Mouse (Mus musculus) brain, embryonic 18.5 days (tissue): Measurements from ENCODE around the gene Sost.
A peak's percentile ranks its signal among the peaks of the same experiment; 100 is the strongest.

Experiments used
- DNase-seq: peaks from one replicate; pipeline ENCODE4 v3.0.0-alpha.2; 2012; ENCODE audit warnings: low read depth, low spot score

Gene Sost

GRCm38 (mm10) chr11:101950021-101950420, 16.8 kb downstream of the Sost start:
- DNase-seq: no peak

DNA sequence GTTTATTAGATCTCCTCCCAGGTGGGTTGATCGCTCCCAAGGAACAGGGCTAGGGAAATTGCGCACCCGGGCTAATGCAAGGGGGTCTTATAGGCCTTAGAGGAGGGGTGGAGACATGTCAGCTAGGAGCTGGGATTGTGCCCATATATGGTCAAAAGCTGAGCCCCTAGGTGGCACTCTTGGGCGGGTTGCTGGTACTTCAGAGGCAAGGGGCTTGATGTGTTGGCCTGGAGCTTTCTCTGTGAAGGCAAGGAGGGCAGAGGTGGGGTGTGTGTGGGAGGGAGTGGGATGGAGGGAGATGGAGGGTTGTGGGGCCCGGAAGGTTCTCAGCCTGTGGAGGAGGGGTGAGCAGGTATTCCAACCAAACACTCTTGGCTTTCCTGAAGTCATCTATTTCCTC, 20.3 kb downstream of the Sost start:
- DNase-seq: no peak

GRCm38 (mm10) chr11:101943055-101943454, 23.8 kb downstream of the Sost start:
- no peak for DNase-seq

- DNase-seq: no peak
These were observed 29.7 kb downstream of the Sost start for GRCm38 (mm10) chr11:101937108-101937507.

GRCm38 (mm10) chr11:101936421-101936820, 30.4 kb downstream of the Sost start:
- DNase-seq: no peak

- DNase-seq: no peak
These were observed 31.1 kb downstream of the Sost start for GRCm38 (mm10) chr11:101935743-101936142.

DNA sequence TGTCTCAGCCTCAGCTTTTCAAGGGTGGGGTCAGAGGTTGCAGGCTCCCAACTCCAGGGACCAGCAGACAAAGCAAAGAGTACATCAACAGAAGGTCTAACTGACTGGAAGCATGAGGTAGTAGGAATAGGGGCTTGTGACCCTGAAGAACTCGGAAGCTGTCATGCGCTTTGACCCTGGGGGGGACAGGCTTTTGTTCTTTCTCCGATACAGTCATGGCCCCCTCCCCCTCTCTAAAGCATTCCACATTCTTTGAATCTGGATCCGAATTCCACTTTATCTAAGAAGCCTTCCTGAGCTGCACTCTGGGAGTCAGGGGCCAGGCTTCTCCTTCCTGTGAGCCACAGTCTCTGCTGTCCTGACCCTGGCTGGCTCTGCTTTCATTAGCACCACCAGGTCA, 34.8 kb downstream of the Sost start:
- DNase-seq: no peak

DNA sequence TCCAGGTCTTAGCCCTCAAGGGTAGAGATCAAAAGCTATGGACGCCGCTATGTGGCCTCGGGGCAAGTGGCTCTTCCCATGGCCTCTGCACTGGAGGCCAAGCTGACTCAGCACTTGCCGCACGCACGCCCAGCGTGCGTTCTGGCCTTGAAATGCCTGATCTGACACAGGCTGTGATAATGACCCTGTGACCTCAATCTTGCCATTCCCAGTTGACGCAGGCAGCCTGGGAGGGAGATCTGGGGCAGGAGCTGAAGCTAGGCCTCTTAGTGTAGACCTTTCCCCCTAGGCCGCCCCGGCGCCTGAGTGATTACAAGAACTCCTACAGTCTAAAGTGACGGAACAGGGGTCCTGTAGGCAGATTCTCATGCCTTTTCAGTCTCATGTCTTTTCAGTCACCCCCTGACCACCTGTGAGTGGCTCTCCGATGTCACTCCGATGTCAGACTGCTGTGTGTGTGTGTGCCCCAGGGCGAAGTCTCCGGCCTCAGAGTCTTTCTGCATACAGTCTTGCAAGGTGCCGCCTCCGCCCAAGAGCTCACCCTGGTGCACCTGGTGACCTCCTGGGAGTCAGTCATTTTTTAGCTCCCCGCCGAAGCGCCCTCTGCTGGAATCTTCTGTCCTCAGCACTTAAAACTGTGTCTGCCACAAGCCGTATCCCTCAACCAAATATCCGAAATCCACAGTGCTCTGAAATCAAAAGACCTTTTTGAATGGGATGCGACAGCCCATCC, 38.6 kb downstream of the Sost start:
- no peak for DNase-seq

DNA sequence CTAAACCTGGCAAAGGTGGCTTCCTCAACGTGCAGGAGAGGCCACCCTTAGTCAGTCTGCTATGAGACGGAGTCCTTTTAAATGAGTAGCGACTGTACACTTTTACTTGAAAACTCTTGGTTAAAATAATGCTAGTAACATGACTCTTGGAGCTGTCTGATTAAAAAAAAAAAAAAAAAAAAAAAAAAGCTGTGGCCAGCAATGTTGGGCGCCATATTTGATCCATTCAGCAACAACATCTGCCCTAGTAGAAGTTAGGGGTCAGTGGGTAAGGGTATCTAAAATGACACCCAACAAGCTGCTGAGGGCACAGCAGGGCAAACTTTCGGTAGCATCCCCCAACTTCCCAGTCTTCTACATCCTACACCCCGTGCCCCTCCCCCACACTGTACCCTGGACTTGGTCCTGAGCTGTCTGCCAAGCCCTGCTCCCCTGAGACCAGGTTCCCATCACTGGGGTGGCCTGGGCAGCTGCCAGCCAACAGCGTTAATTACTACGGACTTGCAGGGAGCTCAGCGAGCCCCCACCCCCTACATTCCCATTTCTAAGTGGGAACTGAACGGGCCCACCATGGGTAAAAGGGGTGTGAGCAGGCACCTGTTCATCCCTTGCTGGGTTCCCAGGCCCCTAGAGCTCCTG, 39.7 kb downstream of the Sost start:
- no peak for DNase-seq

DNA sequence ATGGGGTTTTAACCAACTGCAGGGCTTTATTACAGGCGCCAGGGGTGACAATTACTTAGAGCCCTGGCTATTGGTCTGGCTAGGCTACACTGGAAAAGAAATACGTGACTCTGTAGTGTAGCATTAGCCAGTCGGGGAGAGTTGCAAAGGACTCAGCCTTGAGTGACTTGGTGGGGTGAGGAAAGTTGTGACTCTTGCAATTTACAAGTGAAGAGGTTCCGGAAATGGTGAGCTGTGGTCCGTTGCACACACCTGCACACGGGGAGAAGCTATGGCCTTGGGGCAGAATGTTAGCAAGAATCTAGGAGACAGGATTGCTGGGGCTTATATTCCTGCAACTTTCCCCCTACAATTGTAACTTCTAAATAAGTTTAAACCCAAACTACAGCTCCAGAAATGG, 41.2 kb downstream of the Sost start:
- DNase-seq: no peak

DNA sequence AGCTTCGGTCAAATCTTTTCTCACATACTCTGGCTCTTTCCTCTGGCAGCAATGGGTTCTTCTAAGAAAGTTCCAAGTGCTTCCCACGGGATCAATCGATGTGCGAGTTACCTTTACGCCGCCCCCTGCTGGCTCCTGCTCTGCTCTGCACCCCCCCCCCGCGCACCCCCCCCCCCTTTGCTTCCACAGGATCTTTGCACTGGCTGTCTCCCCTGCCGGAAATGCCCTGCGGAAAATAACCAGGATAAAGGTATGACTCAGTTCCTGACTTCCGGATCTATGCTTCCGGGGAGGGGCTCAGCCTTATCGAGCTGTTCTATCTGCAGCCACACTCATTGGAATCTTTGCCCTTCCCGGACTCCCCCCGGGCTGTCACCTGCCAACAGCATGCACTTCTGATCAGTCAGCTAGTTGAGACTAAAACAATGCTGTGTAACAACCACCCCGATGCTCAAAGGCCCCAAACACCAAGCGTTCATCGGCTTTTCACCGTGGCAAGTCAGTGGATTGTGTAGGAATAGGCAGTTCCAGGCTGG, 42.3 kb downstream of the Sost start:
- no peak for DNase-seq

DNA sequence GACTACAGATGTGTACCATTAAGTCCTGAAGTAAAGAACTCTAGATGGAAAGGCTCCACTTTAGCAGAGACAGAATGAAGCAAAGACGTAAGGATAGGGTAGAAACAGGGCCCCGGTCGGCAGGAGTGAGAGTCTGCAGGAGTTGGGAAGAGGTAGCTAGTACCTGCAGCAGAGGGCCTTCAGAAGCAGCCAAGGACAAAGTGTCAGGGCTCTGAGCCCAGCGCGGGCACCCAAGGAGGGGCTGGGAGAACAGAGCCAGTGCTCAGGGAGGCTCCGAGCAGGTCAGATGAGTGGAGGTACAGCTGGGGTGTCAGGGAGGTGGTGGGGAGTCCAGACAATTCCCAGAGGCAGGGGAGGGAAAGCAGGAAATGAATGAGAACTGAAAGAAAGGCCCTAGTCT, 42.8 kb downstream of the Sost start:
- no peak for DNase-seq

- no peak for DNase-seq
These were observed 45.4 kb downstream of the Sost start for GRCm38 (mm10) chr11:101921361-101921952.

DNA sequence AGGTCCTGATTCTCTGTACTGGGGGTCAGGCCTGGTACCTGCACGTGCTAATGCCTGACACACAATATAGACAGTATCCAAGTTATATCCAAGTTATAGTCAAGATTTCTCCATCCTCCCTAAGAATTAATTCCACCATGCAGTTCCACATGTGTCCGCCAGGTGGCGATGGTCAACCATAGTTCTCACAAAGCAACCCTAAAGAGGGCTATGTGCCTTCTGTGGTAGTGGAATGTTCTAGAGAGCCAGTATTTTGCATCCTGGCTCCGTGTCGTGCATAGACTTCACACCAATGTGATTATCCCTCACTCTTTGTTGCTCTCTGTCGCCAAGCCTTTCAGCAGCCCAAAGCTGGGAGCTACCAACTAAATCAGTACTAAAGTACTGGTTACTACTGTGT, 47.2 kb downstream of the Sost start:
- DNase-seq: peak; percentile 57

GRCm38 (mm10) chr11:101918609-101919008, 48.2 kb downstream of the Sost start:
- no peak for DNase-seq

GRCm38 (mm10) chr11:101916772-101917171, 50.0 kb downstream of the Sost start:
- no peak for DNase-seq

DNA sequence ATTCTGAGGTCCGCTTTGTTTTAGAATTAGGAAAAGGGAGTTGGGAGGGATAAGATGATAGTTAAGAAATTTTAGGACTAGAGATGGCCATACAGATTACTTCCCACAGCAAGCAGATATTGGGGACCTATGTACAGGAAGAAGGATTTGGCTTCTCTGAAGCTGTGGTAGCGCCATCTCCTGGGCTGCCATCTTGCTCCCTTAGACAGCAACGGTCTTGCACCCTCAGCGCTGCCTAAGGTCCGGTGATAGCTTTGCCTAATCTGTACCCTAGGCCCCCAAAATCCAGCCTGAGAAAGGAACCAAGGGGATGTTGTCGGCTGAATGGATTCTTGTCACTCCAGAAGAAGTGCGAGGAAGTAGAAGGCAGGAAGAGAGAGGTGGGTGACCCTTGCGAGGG, 53.2 kb downstream of the Sost start:
- no peak for DNase-seq
